8 mouse cellular contexts compared by ENCODE assay signal in the genomic region with DNA sequence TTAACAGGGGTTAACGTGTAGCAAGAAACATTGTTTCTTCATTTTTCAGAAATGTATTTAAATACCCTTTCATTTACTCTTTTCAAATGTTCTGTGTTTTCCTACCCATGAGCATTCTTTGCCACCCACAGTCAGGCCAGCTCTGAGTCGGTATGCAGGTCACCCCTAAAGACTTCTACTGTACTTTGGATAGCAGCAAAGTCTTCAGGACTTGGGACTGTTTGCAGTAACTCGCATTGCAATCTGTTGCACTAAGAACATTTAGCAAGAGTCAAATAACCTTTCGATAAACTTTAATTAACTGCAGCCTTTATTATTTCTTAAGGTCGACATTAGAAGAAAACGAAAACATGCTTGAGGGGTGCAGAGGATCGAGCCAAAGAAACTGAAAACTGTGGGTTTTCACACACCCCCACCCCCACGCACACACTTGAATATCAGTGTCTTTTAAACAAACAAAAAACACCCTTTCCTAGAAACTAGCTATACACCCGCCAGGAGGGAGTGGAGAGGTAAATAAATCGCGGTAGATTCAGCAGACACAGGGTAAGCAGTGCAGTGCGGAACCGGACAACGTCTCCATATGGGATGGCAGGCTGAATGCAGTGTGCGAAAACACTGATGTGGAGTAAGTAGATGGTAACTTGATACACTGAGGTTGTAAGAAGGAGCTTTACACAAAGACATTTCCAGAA. TPM values are rescaled to one million over a fixed set of nuclear protein-coding genes. Genes with fewer than 3 reads are reported as not detected.
DNase-seq lines count a peak whose midpoint lies in the region; ATAC-seq lines count a peak whose summit lies in the region.

No protein-coding gene starts in this region.

- DNase-seq in heart, embryonic 10.5 days (ENCODE audit: low spot score) = no peak
- DNase-seq in heart, postnatal 25 days (ENCODE audit: low spot score) = no peak
- peak; percentile 44 for DNase-seq in induced T-regulatory cell, adult 2 months (ENCODE audit: low read depth)
- DNase-seq in layer of hippocampus, postnatal 10 days (ENCODE audit: low spot score in 2 of 2) = no peak
- no peak for DNase-seq in spleen, postnatal 36 days (ENCODE audit: low spot score in 2 of 2)
- no peak for DNase-seq in right cerebral cortex, postnatal 36 days (ENCODE audit: low spot score in 2 of 2)

- H3K27ac ChIP-seq in heart, embryonic 10.5 days = 0 out of 2 replicates have a peak overlapping the region, but pooled peaks have one; percentile 98
- H3K27ac ChIP-seq in brown adipose tissue, adult 24 weeks (replicated peaks; ENCODE audit: low read depth, low read length) = peak overlapping the region; percentile 73
- H3K27ac ChIP-seq in midbrain, embryonic 13.5 days = no peak overlapping the region

- H3K9me3 ChIP-seq in heart, embryonic 10.5 days = no peaks in the 10 kb centered on the region
- H3K9me3 ChIP-seq in midbrain, embryonic 13.5 days = no peaks in the 10 kb centered on the region

- H3K4me2 ChIP-seq in midbrain, embryonic 13.5 days (replicated peaks) = peak overlapping the region; percentile 59

- peaks cover 20% of the 10 kb centered on the region for H3K4me1 ChIP-seq in heart, embryonic 10.5 days
- peaks cover 14% of the 10 kb centered on the region for H3K4me1 ChIP-seq in brown adipose tissue, adult 24 weeks (ENCODE audit: control insufficient read depth, insufficient read depth, insufficient read length, low read length)
- peaks cover 26% of the 10 kb centered on the region for H3K4me1 ChIP-seq in midbrain, embryonic 13.5 days (replicated peaks)

- H3K27me3 ChIP-seq in heart, embryonic 10.5 days (ENCODE audit: insufficient read depth, poor library complexity, severe bottlenecking) = no peaks in the 10 kb centered on the region
- H3K27me3 ChIP-seq in midbrain, embryonic 13.5 days = peaks cover 7% of the 10 kb centered on the region; the same call in 1 of the 2 replicates

- ATAC-seq in midbrain, embryonic 13.5 days = no peak

- intact Hi-C loops in heart, postnatal 25 days (cut with DNase I) = loop anchor here (5.0 kb wide), 2 partner anchors 54 to 206 kb away; partner anchors contain the start of genes Cdc37l1 and Jak2

- no peak overlapping the region; the same call in 1 of the 2 replicates for H3K9ac ChIP-seq in midbrain, embryonic 13.5 days (replicated peaks)

- peak overlapping the region; percentile 92 for H3K4me3 ChIP-seq in heart, embryonic 10.5 days
- H3K4me3 ChIP-seq in brown adipose tissue, adult 24 weeks (ENCODE audit: insufficient read depth, low read depth, low read length) = peak overlapping the region; percentile 99
- peak overlapping the region; percentile 58 for H3K4me3 ChIP-seq in midbrain, embryonic 13.5 days (replicated peaks)

- H3K36me3 ChIP-seq in heart, embryonic 10.5 days = no peaks in the 10 kb centered on the region
- no peaks in the 10 kb centered on the region for H3K36me3 ChIP-seq in midbrain, embryonic 13.5 days

- 62% methylated on average over 15 of the region's 15 CpGs for WGBS in heart, embryonic 10.5 days
- whole genome bisulfite sequencing in midbrain, embryonic 13.5 days = 49% methylated on average over 15 of the region's 15 CpGs

RNA-seq across cellular contexts. Expression of gene Ak3, which starts 1.7 kb away (rescaled TPM):
- polyA plus RNA-seq in heart, embryonic 10.5 days (2016; fragmentation: Nextera tagmentation; extraction: Ambion mirVana) = 77.8 TPM in 2 replicates
- 100 to 1,000 TPM in 1 of 2 experiments, 10 to 100 TPM in 1; 97.3 to 109 TPM for total RNA-seq in heart, postnatal 25 days (2021)
- polyA plus RNA-seq in brown adipose tissue, adult 24 weeks (2012; ENCODE audit: insufficient read depth, insufficient read length, missing spikeins) = 328 and 347 TPM in 2 replicates
- 53.1 and 58.0 TPM in 2 replicates for polyA plus RNA-seq in midbrain, embryonic 13.5 days (2015; fragmentation: Nextera tagmentation; extraction: Ambion mirVana)
- total RNA-seq in layer of hippocampus, postnatal 10 days (2021) = 10 to 100 TPM; 40.4 to 46.4 TPM

RNA-seq across cellular contexts. Expression of gene Rcl1, which starts 55.1 kb away (rescaled TPM):
- 38.9 and 64.4 TPM in 2 replicates for polyA plus RNA-seq in heart, embryonic 10.5 days (2016; fragmentation: Nextera tagmentation; extraction: Ambion mirVana)
- 1 to 10 TPM; 4.7 to 5.7 TPM for total RNA-seq in heart, postnatal 25 days (2021)
- polyA plus RNA-seq in brown adipose tissue, adult 24 weeks (2012; ENCODE audit: insufficient read depth, insufficient read length, missing spikeins) = 11.7 and 12.8 TPM in 2 replicates
- polyA plus RNA-seq in midbrain, embryonic 13.5 days (2015; fragmentation: Nextera tagmentation; extraction: Ambion mirVana) = 29.2 and 29.7 TPM in 2 replicates
- 10 to 100 TPM; 17.8 to 20.7 TPM for total RNA-seq in layer of hippocampus, postnatal 10 days (2021)

RNA-seq across cellular contexts. Expression of gene Cdc37l1, which starts 56.0 kb away (rescaled TPM):
- polyA plus RNA-seq in heart, embryonic 10.5 days (2016; fragmentation: Nextera tagmentation; extraction: Ambion mirVana) = 32.0 and 34.6 TPM in 2 replicates
- 10 to 100 TPM; 58.5 to 64.7 TPM for total RNA-seq in heart, postnatal 25 days (2021)
- polyA plus RNA-seq in brown adipose tissue, adult 24 weeks (2012; ENCODE audit: insufficient read depth, insufficient read length, missing spikeins) = 28.3 and 35.7 TPM in 2 replicates
- polyA plus RNA-seq in midbrain, embryonic 13.5 days (2015; fragmentation: Nextera tagmentation; extraction: Ambion mirVana) = 51.6 and 51.9 TPM in 2 replicates
- 10 to 100 TPM; 75.1 to 84.3 TPM for total RNA-seq in layer of hippocampus, postnatal 10 days (2021)
